Mouse (Mus musculus) MEL (cell line): ENCODE data around the gene Hid1. TPM values are rescaled to one million over a fixed set of nuclear protein-coding genes. Genes with fewer than 3 reads are reported as not detected.

Experiments used
- DNase-seq: peaks from one replicate; pipeline ENCODE4 v3.0.0; 2011; ENCODE audit warnings: low read depth, low spot score
- H3K27ac ChIP-seq: 2 replicates; pipeline ENCODE4 v1.5.1; 2012; ENCODE audit warnings: low read depth, mild to moderate bottlenecking, control low read depth, low read length, moderate library complexity; ENCODE audit not compliant: control insufficient read depth
- H3K27me3 ChIP-seq, 2 experiments: fragments of 150-350 bp in 1 of 2; sonication (generic) in 1 of 2; 2 replicates each; pipeline ENCODE4 v1.6.1; 2012; ENCODE audit warnings: low read length in 2 of 2, mild to moderate bottlenecking in 2 of 2, improper control_type of control experiment in 1 of 2, moderate library complexity in 1 of 2; ENCODE audit not compliant: insufficient read depth in 2 of 2, control insufficient read depth in 1 of 2
- H3K36me3 ChIP-seq, 2 experiments: 2 replicates each; pipeline ENCODE4 v1.6.1; 2012 to 2014; ENCODE audit warnings: low read length in 2 of 2, improper control_type of control experiment in 1 of 2, inconsistent platforms in 1 of 2, mild to moderate bottlenecking in 1 of 2; ENCODE audit not compliant: insufficient read depth in 2 of 2, control insufficient read depth in 1 of 2
- H3K4me1 ChIP-seq, 2 experiments: fragments of 150-350 bp in 1 of 2; sonication (generic) in 1 of 2; 2 replicates each; pipeline ENCODE4 v1.6.1; 2012; ENCODE audit warnings: low read length in 2 of 2, improper control_type of control experiment in 1 of 2, mild to moderate bottlenecking in 1 of 2; ENCODE audit not compliant: insufficient read depth in 2 of 2, control insufficient read depth in 1 of 2
- H3K4me3 ChIP-seq, 2 experiments: fragments of 150-350 bp in 1 of 2; sonication (generic) in 1 of 2; 2 replicates each; pipeline ENCODE4 v1.5.1; 2012; ENCODE audit warnings: low read depth in 2 of 2, low read length in 2 of 2, mild to moderate bottlenecking in 2 of 2, moderate library complexity in 2 of 2, control low read depth in 1 of 2, improper control_type of control experiment in 1 of 2; ENCODE audit not compliant: control insufficient read depth in 1 of 2, insufficient read depth in 1 of 2
- H3K79me2 ChIP-seq: 2 replicates; pipeline ENCODE4 v1.6.1; 2012; ENCODE audit warnings: mild to moderate bottlenecking, low read length, moderate library complexity; ENCODE audit not compliant: control insufficient read depth, poor library complexity, insufficient read depth
- H3K9ac ChIP-seq: 2 replicates; pipeline ENCODE4 v1.6.1; 2012; ENCODE audit warnings: low read depth, mild to moderate bottlenecking, control low read depth, low read length, moderate library complexity; ENCODE audit not compliant: control insufficient read depth, poor library complexity, severe bottlenecking
- H3K9me3 ChIP-seq: fragments of 150-350 bp; sonication (generic); replicated peaks from 2 replicates; pipeline ENCODE4 v1.6.1; 2012; ENCODE audit warnings: mild to moderate bottlenecking, low read length, improper control_type of control experiment, moderate library complexity; ENCODE audit not compliant: insufficient read depth
- BHLHE40 ChIP-seq: IDR thresholded peaks from 2 replicates; pipeline ENCODE4 v1.6.1; 2012; ENCODE audit warnings: low read depth, mild to moderate bottlenecking, inconsistent platforms, low read length, improper control_type of control experiment, borderline replicate concordance
- CHD2 ChIP-seq: IDR thresholded peaks from 2 replicates; pipeline ENCODE4 v1.6.1; 2011; ENCODE audit warnings: low read length, improper control_type of control experiment
- EP300 ChIP-seq, 2 experiments: IDR thresholded peaks; 2 replicates each; pipeline ENCODE4 v1.6.1; 2011; ENCODE audit warnings: improper control_type of control experiment in 2 of 2, low read length in 2 of 2, low read depth in 1 of 2, mild to moderate bottlenecking in 1 of 2
- GABPA ChIP-seq: IDR thresholded peaks from 2 replicates; pipeline ENCODE4 v1.6.1; 2012; ENCODE audit warnings: low read depth, mild to moderate bottlenecking, inconsistent platforms, low read length, improper control_type of control experiment, moderate library complexity
- JUND ChIP-seq: IDR thresholded peaks from 2 replicates; pipeline ENCODE4 v1.6.1; 2011; ENCODE audit warnings: low read depth, mild to moderate bottlenecking, improper control_type of control experiment, low read length
- MAZ ChIP-seq: IDR thresholded peaks from 2 replicates; pipeline ENCODE4 v1.6.1; 2012; ENCODE audit warnings: low read depth, mild to moderate bottlenecking, inconsistent platforms, low read length, improper control_type of control experiment
- MEF2A ChIP-seq: IDR thresholded peaks from 2 replicates; pipeline ENCODE4 v1.6.1; 2014; ENCODE audit warnings: low read depth, mild to moderate bottlenecking, inconsistent platforms, low read length, improper control_type of control experiment; ENCODE audit not compliant: poor library complexity, insufficient replicate concordance, severe bottlenecking; ENCODE audit errors: extremely low read depth
- MYB ChIP-seq: IDR thresholded peaks from 2 replicates; pipeline ENCODE4 v1.6.1; 2011; ENCODE audit warnings: mild to moderate bottlenecking, low read depth, low read length, improper control_type of control experiment
- POLR2A ChIP-seq, 2 experiments: IDR thresholded peaks; 2 replicates each; pipeline ENCODE4 v1.6.1; 2011 to 2012; ENCODE audit warnings: low read length in 2 of 2, mild to moderate bottlenecking in 2 of 2, control low read depth in 1 of 2, improper control_type of control experiment in 1 of 2, low read depth in 1 of 2, moderate library complexity in 1 of 2; ENCODE audit not compliant: control insufficient read depth in 1 of 2, insufficient read depth in 1 of 2, poor library complexity in 1 of 2
- RCOR1 ChIP-seq: IDR thresholded peaks from 2 replicates; pipeline ENCODE4 v1.6.1; 2012; ENCODE audit warnings: low read depth, mild to moderate bottlenecking, inconsistent platforms, low read length, improper control_type of control experiment
- TAL1 ChIP-seq: IDR thresholded peaks from 2 replicates; pipeline ENCODE4 v1.6.1; 2012; ENCODE audit warnings: mild to moderate bottlenecking, inconsistent platforms, low read length, moderate library complexity, mixed read lengths
- TCF12 ChIP-seq: IDR thresholded peaks from 2 replicates; pipeline ENCODE4 v1.6.1; 2014; ENCODE audit warnings: low read depth, mild to moderate bottlenecking, inconsistent platforms, low read length, improper control_type of control experiment, moderate library complexity
- ZNF384 ChIP-seq: IDR thresholded peaks from 2 replicates; pipeline ENCODE4 v1.6.1; 2012; ENCODE audit warnings: low read depth, mild to moderate bottlenecking, inconsistent platforms, low read length, improper control_type of control experiment
- polyA plus RNA-seq, 2 experiments: library from polyadenylated mRNA; stranded (reverse) in 1 of 2; unstranded in 1 of 2; fragments of >175 nt in 1 of 2; fragments of >200 nt in 1 of 2; gene quantifications; 2 replicates each; pipeline versions ENCODE4 v1.2.1 to v1.2.4; 2012; ENCODE audit warnings: low replicate concordance in 2 of 2, low read depth in 1 of 2; ENCODE audit not compliant: insufficient read length in 2 of 2, insufficient read depth in 1 of 2, missing spikeins in 1 of 2
- total RNA-seq: library from RNA; depleted of rRNA; stranded (reverse); fragments of 300-350 nt; gene quantifications from 2 replicates; pipeline ENCODE4 v1.2.3, GENCODE M21; 2012

The Hid1 gene
- total and polyA plus RNA-seq, 3 experiments = 1.1 to 3.0 TPM; not detected in 1

GRCm38 (mm10) chr11:115370368-115370767 is 2.8 kb upstream of the Hid1 start:
- H3K4me3 ChIP-seq = no peak overlapping the region
- H3K9me3 ChIP-seq = no peaks in the 10 kb centered on the region
- peaks cover 3 to 7% of the 10 kb centered on the region in 2 experiments; a peak in 3 of 4 replicates for H3K27me3 ChIP-seq
- no peaks in the 10 kb centered on the region for H3K79me2 ChIP-seq
- DNase-seq = peak; percentile 42
- no peak overlapping the region for H3K27ac ChIP-seq
- H3K9ac ChIP-seq = no peak overlapping the region
- peaks cover 0 to 5% of the 10 kb centered on the region in 2 experiments; a peak in 2 of 4 replicates for H3K36me3 ChIP-seq
- H3K4me1 ChIP-seq = peaks cover 3 to 7% of the 10 kb centered on the region in 2 experiments; a peak in 3 of 4 replicates
- TF ChIP-seq RCOR1 = peak; percentile 98
- no peak for TF ChIP-seq POLR2A (IDR thresholded peaks at IDR 0.05; ENCODE audit: control insufficient read depth in 1 of 2, insufficient read depth in 1 of 2, low read depth in 1 of 2, low read length in 2 of 2, poor library complexity in 1 of 2)
- peak; percentile 42; the same call in 1 of the 2 replicates for TF ChIP-seq TAL1
- TF ChIP-seq MAZ = no peak
- TF ChIP-seq EP300 (IDR thresholded peaks at IDR 0.05; ENCODE audit: low read depth in 1 of 2, low read length in 2 of 2) = peak; percentile 21 to 37; a peak in 2 of 4 replicates
- no peak for TF ChIP-seq BHLHE40
- TF ChIP-seq CHD2 = no peak
- TF ChIP-seq TCF12 = peak; percentile 63; the same call in 1 of the 2 replicates

GRCm38 (mm10) chr11:115366706-115367394 is 706 bp downstream of the Hid1 start:
- H3K9me3 ChIP-seq = no peaks in the 10 kb centered on the region
- peaks cover 0 to 5% of the 10 kb centered on the region in 2 experiments; a peak in 2 of 4 replicates for H3K36me3 ChIP-seq
- H3K4me1 ChIP-seq = peaks cover 3 to 9% of the 10 kb centered on the region in 2 experiments; a peak in 3 of 4 replicates
- H3K4me3 ChIP-seq = peak overlapping the region; percentile 52 to 71; a peak in 3 of 4 replicates
- TF ChIP-seq JUND (no peak), MEF2A (no peak), ZNF384 (no peak), MYB (no peak), GABPA (no peak)
- no peak overlapping the region for H3K27ac ChIP-seq
- H3K27me3 ChIP-seq = no peaks in the 10 kb centered on the region; a peak in 3 of 4 replicates
- no peak for DNase-seq
- no peak overlapping the region; the same call in 1 of the 2 replicates for H3K9ac ChIP-seq
- no peaks in the 10 kb centered on the region for H3K79me2 ChIP-seq
